Comparison of ENCODE assay signal across 8 mouse cellular contexts in the genomic region with DNA sequence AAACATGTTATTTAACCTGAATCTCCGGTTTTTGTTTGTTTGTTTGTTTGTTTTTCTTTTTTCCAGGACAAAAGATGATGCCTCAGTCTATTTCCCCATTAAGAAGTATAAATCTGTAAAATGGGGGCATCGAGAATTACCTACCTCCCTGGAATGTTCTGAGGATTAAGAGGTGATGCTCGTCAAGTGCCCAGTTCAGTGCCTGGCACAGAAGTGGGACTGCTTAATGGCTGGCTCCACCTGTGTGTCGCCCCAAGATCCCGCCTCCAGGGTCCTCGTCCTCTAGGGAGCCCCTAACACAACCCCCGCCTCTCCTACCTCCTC. TPM values are rescaled to one million over a fixed set of nuclear protein-coding genes. Genes with fewer than 3 reads are reported as not detected.
DNase-seq lines count a peak whose midpoint lies in the region; ATAC-seq and TF ChIP-seq lines count a peak whose summit lies in the region.

No protein-coding gene starts in this region.

- no peak for ATAC-seq in heart, embryonic 13.5 days (ENCODE audit: extremely low read depth, insufficient number of reproducible peaks, low FRiP score, low TSS enrichment)
- ATAC-seq in forebrain, postnatal 0 days, result no peak
- no peak for ATAC-seq in liver, embryonic 16.5 days (ENCODE audit: low read depth)

- TF ChIP-seq EP300 in ES-Bruce4 (IDR thresholded peaks at IDR 0.05; ENCODE audit: insufficient read depth, low read depth, low read length), result no peak

- no peaks in the 10 kb centered on the region for H3K27me3 ChIP-seq in heart, embryonic 13.5 days (replicated peaks)
- no peaks in the 10 kb centered on the region for H3K27me3 ChIP-seq in ES-Bruce4 (ENCODE audit: control insufficient read depth, insufficient read depth, low read length, poor library complexity, severe bottlenecking)
- no peaks in the 10 kb centered on the region for H3K27me3 ChIP-seq in forebrain, postnatal 0 days (ENCODE audit: insufficient read depth, low read length)
- H3K27me3 ChIP-seq in liver, embryonic 16.5 days (ENCODE audit: control insufficient read depth, insufficient read depth, low read depth, low read length), result no peaks in the 10 kb centered on the region

- DNase-seq in heart, postnatal 10 days, result no peak
- DNase-seq in forebrain, postnatal 0 days, result no peak
- no peak for DNase-seq in right cerebral cortex, adult 18-20 months
- DNase-seq in cerebellum, postnatal 25 days, result no peak
- DNase-seq in layer of hippocampus, adult 18-20 months (ENCODE audit: low spot score in 2 of 2), result no peak

- peak; percentile 71 for TF ChIP-seq POLR2A in ES-Bruce4 (IDR thresholded peaks at IDR 0.05; ENCODE audit: insufficient read depth, low read length)

- H3K9me3 ChIP-seq in heart, embryonic 13.5 days, result no peaks in the 10 kb centered on the region
- no peaks in the 10 kb centered on the region for H3K9me3 ChIP-seq in ES-Bruce4 (replicated peaks; ENCODE audit: control insufficient read depth, insufficient read depth, low read length, poor library complexity, severe bottlenecking)
- H3K9me3 ChIP-seq in forebrain, postnatal 0 days (ENCODE audit: low read length), result no peaks in the 10 kb centered on the region
- no peaks in the 10 kb centered on the region for H3K9me3 ChIP-seq in liver, embryonic 16.5 days (replicated peaks; ENCODE audit: control insufficient read depth, low read length)

- H3K4me2 ChIP-seq in heart, embryonic 13.5 days, result peak overlapping the region; percentile 94
- peak overlapping the region; percentile 91 for H3K4me2 ChIP-seq in forebrain, postnatal 0 days (ENCODE audit: low read depth)
- H3K4me2 ChIP-seq in liver, embryonic 16.5 days (ENCODE audit: low read depth, low read length), result peak overlapping the region; percentile 80

- H3K9ac ChIP-seq in heart, embryonic 13.5 days, result peak overlapping the region; percentile 97
- peak overlapping the region; percentile 78 for H3K9ac ChIP-seq in ES-Bruce4 (ENCODE audit: low read depth, poor library complexity, severe bottlenecking)
- H3K9ac ChIP-seq in forebrain, postnatal 0 days, result peak overlapping the region; percentile 87
- peak overlapping the region; percentile 81 for H3K9ac ChIP-seq in liver, embryonic 16.5 days (ENCODE audit: low read depth, low read length)

- peak overlapping the region; percentile 96 for H3K27ac ChIP-seq in heart, embryonic 13.5 days (replicated peaks)
- H3K27ac ChIP-seq in ES-Bruce4 (ENCODE audit: insufficient read depth, low read length), result peak overlapping the region; percentile 44
- peak overlapping the region; percentile 86 for H3K27ac ChIP-seq in forebrain, postnatal 0 days (ENCODE audit: low read depth, low read length)
- peak overlapping the region; percentile 97 for H3K27ac ChIP-seq in liver, embryonic 16.5 days (ENCODE audit: low read length)

- H3K36me3 ChIP-seq in heart, embryonic 13.5 days, result peaks cover 57% of the 10 kb centered on the region
- peaks cover 36% of the 10 kb centered on the region for H3K36me3 ChIP-seq in ES-Bruce4 (ENCODE audit: control insufficient read depth, insufficient read depth, low read length, poor library complexity, severe bottlenecking)
- H3K36me3 ChIP-seq in forebrain, postnatal 0 days (ENCODE audit: insufficient read depth), result peaks cover 52% of the 10 kb centered on the region
- peaks cover 12% of the 10 kb centered on the region for H3K36me3 ChIP-seq in liver, embryonic 16.5 days (ENCODE audit: control insufficient read depth, insufficient read depth)

- H3K4me1 ChIP-seq in heart, embryonic 13.5 days, result peaks cover 24% of the 10 kb centered on the region
- peaks cover 2% of the 10 kb centered on the region for H3K4me1 ChIP-seq in ES-Bruce4 (ENCODE audit: control insufficient read depth, insufficient read depth, low read length)
- peaks cover 14% of the 10 kb centered on the region for H3K4me1 ChIP-seq in forebrain, postnatal 0 days (ENCODE audit: insufficient read depth)
- H3K4me1 ChIP-seq in liver, embryonic 16.5 days (ENCODE audit: control insufficient read depth, low read depth, low read length), result peaks cover 35% of the 10 kb centered on the region

- no peak for TF ChIP-seq CTCF in ES-Bruce4 (IDR thresholded peaks at IDR 0.05; ENCODE audit: low read depth, low read length)
- no peak for TF ChIP-seq CTCF in forebrain, postnatal 0 days (IDR thresholded peaks at IDR 0.05; ENCODE audit: low read depth)

- H3K4me3 ChIP-seq in heart, embryonic 13.5 days, result peak overlapping the region; percentile 96
- H3K4me3 ChIP-seq in ES-Bruce4 (ENCODE audit: low read depth, low read length), result peak overlapping the region; percentile 78
- H3K4me3 ChIP-seq in forebrain, postnatal 0 days (ENCODE audit: low read depth, low read length), result peak overlapping the region; percentile 99
- peak overlapping the region; percentile 78 for H3K4me3 ChIP-seq in liver, embryonic 16.5 days (ENCODE audit: low read depth, low read length)

- WGBS in heart, embryonic 13.5 days, result 6% methylated on average over 7 of the region's 7 CpGs
- 10% methylated on average over 7 of the region's 7 CpGs for WGBS in forebrain, postnatal 0 days
- WGBS in liver, embryonic 16.5 days (ENCODE audit: insufficient replicate concordance), result 5% methylated on average over 7 of the region's 7 CpGs

- intact Hi-C loops in heart, postnatal 10 days (cut with DNase I), result loop anchor here (2.0 kb wide), 1 partner anchor 42 kb away; no protein-coding TSS in a partner anchor

RNA-seq across cellular contexts. Expression of a gene that starts 0.5 kb away (rescaled TPM):
- polyA plus RNA-seq in heart, embryonic 13.5 days (2015; fragmentation: Nextera tagmentation; extraction: Ambion mirVana), result 39.6 and 41.5 TPM in 2 replicates
- 10 to 100 TPM; 22.0 to 23.5 TPM for total RNA-seq in heart, postnatal 10 days (2021)
- 41.0 and 41.4 TPM in 2 replicates for polyA plus RNA-seq in ES-Bruce4 (2011; ENCODE audit: insufficient read depth, insufficient read length, low read depth, missing spikeins)
- total RNA-seq in forebrain, postnatal 0 days (2014; rRNA removed), result 28.5 and 34.7 TPM in 2 replicates
- polyA plus RNA-seq in forebrain, postnatal 0 days (2015; fragmentation: Nextera tagmentation; extraction: Ambion mirVana), result 69.1 and 84.4 TPM in 2 replicates
- 16.5 and 17.2 TPM in 2 replicates for polyA plus RNA-seq in liver, embryonic 16.5 days (2015; fragmentation: Nextera tagmentation; extraction: Ambion mirVana)
- 10 to 100 TPM; 47.3 to 51.0 TPM for total RNA-seq in layer of hippocampus, adult 18-20 months (2021)

RNA-seq across cellular contexts. Expression of a gene that starts 0.8 kb away (rescaled TPM):
- 264 and 283 TPM in 2 replicates for polyA plus RNA-seq in heart, embryonic 13.5 days (2015; fragmentation: Nextera tagmentation; extraction: Ambion mirVana)
- total RNA-seq in heart, postnatal 10 days (2021), result 100 to 1,000 TPM; 124 to 138 TPM
- polyA plus RNA-seq in ES-Bruce4 (2011; ENCODE audit: insufficient read depth, insufficient read length, low read depth, missing spikeins), result 120 and 130 TPM in 2 replicates
- 219 and 226 TPM in 2 replicates for total RNA-seq in forebrain, postnatal 0 days (2014; rRNA removed)
- polyA plus RNA-seq in forebrain, postnatal 0 days (2015; fragmentation: Nextera tagmentation; extraction: Ambion mirVana), result 564 and 565 TPM in 2 replicates
- 178 and 179 TPM in 2 replicates for polyA plus RNA-seq in liver, embryonic 16.5 days (2015; fragmentation: Nextera tagmentation; extraction: Ambion mirVana)
- 100 to 1,000 TPM; 302 to 314 TPM for total RNA-seq in layer of hippocampus, adult 18-20 months (2021)

RNA-seq across cellular contexts. Expression of a gene that starts 11.9 kb away (rescaled TPM):
- polyA plus RNA-seq in heart, embryonic 13.5 days (2015; fragmentation: Nextera tagmentation; extraction: Ambion mirVana), result 1.7 and 2.0 TPM in 2 replicates
- 1 to 10 TPM in 1 of 2 experiments, under 1 TPM in 1; 0.92 to 2.2 TPM for total RNA-seq in heart, postnatal 10 days (2021)
- 2.9 and 3.8 TPM in 2 replicates for polyA plus RNA-seq in ES-Bruce4 (2011; ENCODE audit: insufficient read depth, insufficient read length, low read depth, missing spikeins)
- 12.9 and 14.0 TPM in 2 replicates for total RNA-seq in forebrain, postnatal 0 days (2014; rRNA removed)
- 4.7 and 8.9 TPM in 2 replicates for polyA plus RNA-seq in forebrain, postnatal 0 days (2015; fragmentation: Nextera tagmentation; extraction: Ambion mirVana)
- polyA plus RNA-seq in liver, embryonic 16.5 days (2015; fragmentation: Nextera tagmentation; extraction: Ambion mirVana), result 0.90 and 1.3 TPM in 2 replicates
- total RNA-seq in layer of hippocampus, adult 18-20 months (2021), result 10 to 100 TPM; 14.8 to 17.6 TPM

RNA-seq across cellular contexts. Expression of a gene that starts 33.4 kb away (rescaled TPM):
- polyA plus RNA-seq in heart, embryonic 13.5 days (2015; fragmentation: Nextera tagmentation; extraction: Ambion mirVana), result 109 and 115 TPM in 2 replicates
- 10 to 100 TPM; 67.2 to 76.7 TPM for total RNA-seq in heart, postnatal 10 days (2021)
- 7.6 and 7.7 TPM in 2 replicates for polyA plus RNA-seq in ES-Bruce4 (2011; ENCODE audit: insufficient read depth, insufficient read length, low read depth, missing spikeins)
- 119 and 131 TPM in 2 replicates for total RNA-seq in forebrain, postnatal 0 days (2014; rRNA removed)
- 107 and 118 TPM in 2 replicates for polyA plus RNA-seq in forebrain, postnatal 0 days (2015; fragmentation: Nextera tagmentation; extraction: Ambion mirVana)
- 17.0 and 19.7 TPM in 2 replicates for polyA plus RNA-seq in liver, embryonic 16.5 days (2015; fragmentation: Nextera tagmentation; extraction: Ambion mirVana)
- total RNA-seq in layer of hippocampus, adult 18-20 months (2021), result 10 to 100 TPM; 51.8 to 53.2 TPM

RNA-seq across cellular contexts. Expression of a gene that starts 42.0 kb away (rescaled TPM):
- polyA plus RNA-seq in heart, embryonic 13.5 days (2015; fragmentation: Nextera tagmentation; extraction: Ambion mirVana), result 13.6 and 17.9 TPM in 2 replicates
- 10 to 100 TPM in 1 of 2 experiments, 1 to 10 TPM in 1; 8.9 to 14.3 TPM for total RNA-seq in heart, postnatal 10 days (2021)
- 13.8 and 32.6 TPM in 2 replicates for polyA plus RNA-seq in ES-Bruce4 (2011; ENCODE audit: insufficient read depth, insufficient read length, low read depth, missing spikeins)
- 20.5 and 23.5 TPM in 2 replicates for total RNA-seq in forebrain, postnatal 0 days (2014; rRNA removed)
- 16.9 and 20.4 TPM in 2 replicates for polyA plus RNA-seq in forebrain, postnatal 0 days (2015; fragmentation: Nextera tagmentation; extraction: Ambion mirVana)
- polyA plus RNA-seq in liver, embryonic 16.5 days (2015; fragmentation: Nextera tagmentation; extraction: Ambion mirVana), result 11.8 and 12.1 TPM in 2 replicates
- 10 to 100 TPM; 28.6 to 30.3 TPM for total RNA-seq in layer of hippocampus, adult 18-20 months (2021)

Comparison
In these comparisons a context has a peak if more than half of its experiments do, and no peak if none do; other contexts are left out.
1. H3K27ac ChIP-seq: peak in every context shown above with its lines; median percentile 97 in liver, embryonic 16.5 days; 96 in heart, embryonic 13.5 days; 86 in forebrain, postnatal 0 days; 44 in ES-Bruce4.